Mouse (Mus musculus) testis, postnatal 14 days (tissue): ENCODE measurements around the gene Olfr229.
"Not testable (repeated sequence)": the region's sequence is repeated elsewhere in the genome, so short reads cannot be mapped to it uniquely, and the experiment has no call there.

Experiments used
- DNase-seq: peaks from one replicate; pipeline ENCODE4 v3.0.0; 2021; ENCODE audit warnings: low spot score

Gene Olfr229

GRCm38 (mm10) chr9:39907036-39907435, at the start of gene Olfr229:
Gene Olfr229 (plus strand): TSS chr9:39907336.
- no peak for DNase-seq

DNA sequence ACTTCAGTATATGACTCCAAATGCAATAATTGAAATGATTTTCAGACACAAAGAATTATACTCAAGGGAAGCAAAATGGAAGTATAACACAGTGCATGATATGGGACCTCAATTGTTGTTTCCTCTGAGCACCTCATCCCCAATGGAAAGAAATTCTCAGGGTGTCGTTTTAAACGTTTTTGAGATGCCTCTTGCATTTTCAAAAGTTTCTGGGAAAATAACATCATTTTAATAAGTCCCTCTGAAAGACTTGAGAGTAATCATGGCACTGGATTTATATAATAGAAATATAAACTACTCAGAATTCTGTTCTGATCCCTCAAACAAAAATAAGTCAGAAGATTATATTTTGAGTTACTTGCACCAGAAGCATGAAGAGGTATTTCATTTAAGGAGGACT, 41.0 kb upstream of the Olfr229 start, which contains the start of gene Olfr972:
Olfr972 (plus strand) TSS at position 301 of the 400 bp plus-strand sequence.
- no peak for DNase-seq

GRCm38 (mm10) chr9:39871986-39872385, 35.1 kb upstream of the Olfr229 start:
- not testable (repeated sequence) for DNase-seq

- not testable (repeated sequence) for DNase-seq
Observed at GRCm38 (mm10) chr9:39877541-39878396, 29.4 kb upstream of the Olfr229 start.

GRCm38 (mm10) chr9:39905106-39905505, 2.0 kb upstream of the Olfr229 start:
- no peak for DNase-seq

DNA sequence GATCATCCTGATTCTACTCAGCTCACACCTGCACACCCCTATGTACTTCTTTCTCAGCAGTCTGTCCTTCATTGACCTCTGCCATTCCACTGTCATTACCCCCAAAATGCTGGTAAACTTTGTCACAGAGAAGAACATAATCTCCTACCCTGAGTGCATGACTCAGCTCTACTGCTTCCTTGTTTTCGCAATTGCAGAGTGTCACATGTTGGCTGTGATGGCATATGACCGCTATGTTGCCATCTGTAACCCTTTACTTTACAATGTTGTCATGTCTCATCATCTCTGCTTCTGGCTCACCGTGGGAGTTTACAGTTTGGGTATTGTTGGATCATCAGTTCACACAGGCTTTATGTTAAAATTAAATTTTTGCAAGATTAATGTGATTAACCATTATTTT, 2.8 kb downstream of the Olfr229 start:
- no peak for DNase-seq

GRCm38 (mm10) chr9:39927975-39928836, 21.1 kb downstream of the Olfr229 start:
- not testable (repeated sequence) for DNase-seq

DNA sequence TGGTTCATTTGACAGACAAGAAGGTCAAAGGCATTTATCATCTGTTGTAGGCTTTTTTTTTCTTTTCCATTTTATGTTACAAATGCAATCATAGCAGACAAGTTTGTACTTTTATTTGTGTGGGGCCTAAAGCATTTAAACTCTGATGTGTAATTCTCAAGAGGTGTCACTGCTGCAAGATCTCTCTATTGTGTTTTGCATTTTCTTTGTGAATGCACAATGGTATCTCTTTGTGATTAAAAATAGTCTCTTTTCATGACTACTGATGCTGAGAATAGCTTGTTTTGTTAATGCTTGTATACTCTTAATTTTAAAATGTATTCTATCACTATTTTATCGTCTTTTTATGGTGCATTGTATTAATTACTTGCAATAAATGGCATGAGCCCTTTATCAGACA, 21.7 kb downstream of the Olfr229 start:
- DNase-seq, result not testable (repeated sequence)

GRCm38 (mm10) chr9:39937201-39937600, 30.1 kb downstream of the Olfr229 start, which contains the start of gene Olfr974:
Gene Olfr974 (plus strand): TSS chr9:39937501.
- no peak for DNase-seq

DNA sequence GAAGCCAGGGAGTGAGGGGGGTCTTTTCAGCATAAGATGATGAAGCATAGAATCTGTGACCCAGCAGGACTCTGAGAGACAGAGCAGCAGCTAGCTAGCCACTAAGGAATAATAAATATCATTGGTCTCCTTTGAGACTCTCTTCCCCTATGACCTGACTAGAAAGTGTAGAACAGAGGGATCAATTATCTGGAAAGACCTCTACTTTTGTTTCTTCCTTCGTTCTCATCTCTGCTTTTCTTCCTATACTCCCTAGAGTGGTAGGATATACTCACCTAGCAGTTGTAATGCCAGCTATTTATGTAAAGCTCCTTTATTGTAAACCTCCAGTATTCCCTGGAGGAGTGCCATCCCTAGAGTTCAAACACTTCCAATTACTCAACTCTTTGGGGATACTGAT, 44.8 kb downstream of the Olfr229 start, which contains the start of gene Olfr975:
Olfr975 (minus strand) TSS at position 101 of the 400 bp plus-strand sequence.
- DNase-seq, result no peak

GRCm38 (mm10) chr9:39961033-39961432, 53.9 kb downstream of the Olfr229 start, which contains the start of gene Olfr976:
Gene Olfr976 (minus strand): TSS chr9:39961133.
- DNase-seq, result not testable (repeated sequence)
